Mouse (Mus musculus): ENCODE measurements around the gene Ptpro.

DNA sequence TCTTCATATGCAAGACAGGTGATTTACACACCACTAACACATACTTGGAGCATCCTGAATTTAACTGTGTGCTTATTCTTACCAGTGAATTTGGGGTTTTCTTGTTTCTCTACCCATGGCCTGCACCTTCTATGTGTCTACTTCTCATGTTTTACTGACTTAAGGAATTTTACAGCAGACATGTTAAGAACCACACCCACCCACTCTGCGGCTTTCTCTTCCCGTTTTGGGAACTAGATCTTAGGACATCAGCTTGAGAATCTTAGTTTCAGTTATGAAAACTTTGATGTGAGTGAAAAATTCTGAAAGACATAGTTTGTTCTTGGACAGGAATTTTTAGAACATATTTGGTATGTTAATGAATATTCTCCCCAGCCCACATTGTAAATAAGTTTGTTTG, 153.6 kb downstream of the Ptpro start:
- no peak for TF ChIP-seq CHD2 (IDR thresholded peaks at IDR 0.05; ENCODE audit: low read depth, low read length)
- no peak for TF ChIP-seq HCFC1 (IDR thresholded peaks at IDR 0.05; ENCODE audit: borderline replicate concordance, insufficient read depth, low read length)
- no peak for TF ChIP-seq ZC3H11A (IDR thresholded peaks at IDR 0.05; ENCODE audit: borderline replicate concordance, low read depth, low read length)

All from ES-E14 (cell line).